Mouse (Mus musculus): Measurements from ENCODE around the gene Npc2.
A peak's percentile ranks its signal among the peaks of the same experiment; 100 is the strongest.

The Npc2 gene

DNA sequence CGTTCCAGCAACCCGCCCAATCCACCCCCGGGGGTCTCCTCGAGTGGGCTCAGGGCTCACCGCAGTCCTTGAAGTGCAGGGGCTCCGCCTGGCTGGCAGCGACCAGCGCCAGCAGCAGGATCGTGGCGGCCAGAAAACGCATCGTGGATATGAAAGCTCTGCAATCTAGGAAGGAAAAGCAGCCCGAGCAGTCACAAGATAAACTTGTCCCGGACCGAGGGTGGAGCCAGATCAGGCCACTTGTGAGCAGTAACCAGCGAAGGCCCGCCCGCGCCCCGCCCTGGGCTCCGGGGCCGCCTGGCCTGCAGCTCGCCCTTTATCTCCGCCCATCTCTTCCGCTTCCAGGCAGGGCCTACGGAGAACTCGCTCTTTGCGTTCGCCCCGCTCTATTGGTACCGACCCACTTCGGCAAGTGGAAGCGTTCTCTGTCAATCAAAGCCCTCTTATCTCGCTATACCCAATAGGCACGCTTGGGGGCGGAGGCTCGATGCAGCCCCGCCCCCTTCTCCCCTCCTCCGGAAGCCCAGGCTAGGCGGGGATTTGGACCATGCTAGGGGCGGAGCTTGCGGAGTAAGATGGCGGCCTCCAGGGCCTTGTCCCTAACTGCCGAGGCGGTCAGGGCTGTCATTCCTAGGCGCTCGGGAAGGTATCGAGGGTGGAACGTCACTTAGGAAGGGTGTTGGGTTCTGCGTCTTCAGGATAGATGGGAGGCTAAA lies at the start of gene Npc2, which contains the start of gene Isca2:
TSS of gene Npc2 (minus strand) at position 427 of the 716 bp plus-strand sequence.
TSS of gene Isca2 (plus strand) at position 526 of the 716 bp plus-strand sequence.
- peak; percentile 99 for DNase-seq (ENCODE audit: low spot score)

DNA sequence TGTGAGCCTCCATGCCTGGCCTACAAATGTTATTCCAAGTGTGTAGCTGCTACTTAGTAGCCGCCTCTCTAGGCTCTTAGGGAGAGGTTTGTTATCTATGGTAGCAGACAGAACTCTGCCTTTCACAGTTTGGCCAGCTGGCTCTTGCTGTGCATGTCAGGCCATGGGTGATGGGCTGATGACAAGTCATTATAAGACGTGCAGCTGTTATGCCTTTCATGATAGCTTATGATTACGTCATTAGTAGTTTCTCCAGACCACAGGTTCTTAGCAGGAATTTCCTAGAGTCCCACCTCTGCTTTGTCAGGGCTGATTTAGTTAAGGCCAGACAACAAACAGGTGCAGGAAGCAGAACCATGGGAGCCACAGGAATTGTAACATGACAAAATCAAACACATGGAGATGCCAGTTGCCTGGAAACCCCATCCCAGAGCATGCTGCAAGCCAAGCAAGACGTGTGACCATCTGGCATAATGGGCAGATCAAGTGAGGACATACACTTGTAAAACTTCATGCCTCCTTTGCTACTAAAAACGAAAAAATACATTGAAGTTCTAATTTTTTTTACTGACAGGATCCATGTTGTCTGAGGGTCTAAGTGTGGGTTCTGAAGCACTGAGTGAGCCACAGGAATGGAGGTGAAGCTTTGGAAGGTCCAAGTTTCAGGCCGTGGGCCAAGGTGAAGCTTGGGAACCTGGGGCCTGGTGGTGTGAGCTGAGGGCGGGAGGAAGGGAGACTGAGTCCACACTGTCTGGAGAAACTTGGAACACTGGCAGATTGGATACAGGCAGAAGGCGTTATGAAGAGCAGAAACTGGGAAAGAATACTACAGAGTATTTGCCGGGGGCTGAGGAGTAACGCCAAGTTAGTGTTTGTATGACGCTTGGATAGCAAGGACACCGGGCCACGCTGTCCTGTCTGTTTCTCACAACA lies 46.5 kb upstream of the Npc2 start:
- no peak for DNase-seq (ENCODE audit: low spot score)

DNA sequence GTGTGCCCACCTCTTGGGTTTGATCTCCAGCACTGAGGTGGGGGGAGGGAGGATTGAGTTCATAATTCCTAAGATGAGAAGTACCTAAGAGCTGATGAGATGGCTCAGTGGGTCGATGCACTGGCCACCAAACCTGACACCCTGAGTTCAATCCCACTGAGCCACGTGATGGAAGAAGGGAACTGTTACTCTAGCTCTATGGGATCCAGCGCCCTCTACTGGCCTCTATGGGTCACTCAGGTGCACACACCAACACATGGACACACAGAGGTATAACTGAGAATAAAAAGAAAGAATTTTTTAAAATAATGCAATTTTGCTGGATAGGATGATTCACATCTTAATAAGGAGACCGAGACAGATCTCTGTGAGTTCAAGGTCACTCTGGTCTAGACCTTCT lies 45.5 kb upstream of the Npc2 start:
- DNase-seq (ENCODE audit: low spot score): no peak

DNA sequence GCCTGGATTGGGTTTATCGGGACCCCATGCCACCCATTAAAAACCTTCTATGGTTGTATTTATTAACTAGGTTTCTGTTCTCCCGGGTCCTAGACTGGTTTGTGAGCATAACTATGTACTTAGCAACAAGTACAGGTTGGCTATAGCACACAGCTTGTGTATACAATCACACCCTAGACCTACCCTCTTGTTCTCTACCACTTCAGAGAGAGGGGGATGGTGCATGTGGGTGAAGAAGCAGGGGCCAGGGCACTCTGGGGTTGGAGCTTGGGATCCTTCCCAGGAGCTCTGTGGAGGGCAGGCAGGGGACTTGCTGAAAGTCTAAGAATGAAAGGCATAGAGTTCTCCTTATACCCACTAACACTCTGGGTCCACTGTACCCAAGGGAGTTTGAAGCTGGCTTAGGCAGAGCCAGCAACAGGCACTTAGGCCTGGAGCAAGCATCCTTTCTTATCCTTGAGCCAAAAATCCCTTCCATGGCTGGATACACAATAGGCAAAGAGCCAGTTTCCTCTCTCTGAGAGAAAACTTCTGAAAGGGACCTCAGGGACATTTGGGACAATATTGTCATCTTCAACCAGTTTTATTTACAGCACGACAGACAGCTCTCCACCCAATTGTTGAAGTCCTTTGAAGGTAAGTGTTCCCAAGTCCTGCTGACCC lies 41.8 kb upstream of the Npc2 start:
- no peak for DNase-seq (ENCODE audit: low spot score)

DNA sequence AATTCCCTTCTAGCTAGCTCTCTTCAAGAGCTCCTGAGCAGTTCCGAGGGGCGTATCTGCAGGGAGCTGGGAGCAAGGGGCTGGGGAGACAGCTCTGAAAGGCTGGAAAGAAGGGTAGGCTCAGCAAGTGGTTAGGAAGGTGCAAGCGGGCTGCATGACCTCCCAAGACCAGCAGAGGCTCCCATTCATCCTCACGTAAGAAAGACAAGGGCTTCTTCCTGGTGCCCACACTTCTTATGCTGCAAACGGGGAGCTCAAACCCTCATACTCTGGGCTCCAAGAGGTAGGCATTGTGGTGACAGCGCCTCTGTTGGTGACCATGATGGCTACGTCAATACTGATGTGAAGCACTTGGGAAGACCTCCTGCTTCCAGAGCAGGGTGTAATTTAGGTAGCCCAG lies 40.8 kb upstream of the Npc2 start:
- no peak for DNase-seq (ENCODE audit: low spot score)

DNA sequence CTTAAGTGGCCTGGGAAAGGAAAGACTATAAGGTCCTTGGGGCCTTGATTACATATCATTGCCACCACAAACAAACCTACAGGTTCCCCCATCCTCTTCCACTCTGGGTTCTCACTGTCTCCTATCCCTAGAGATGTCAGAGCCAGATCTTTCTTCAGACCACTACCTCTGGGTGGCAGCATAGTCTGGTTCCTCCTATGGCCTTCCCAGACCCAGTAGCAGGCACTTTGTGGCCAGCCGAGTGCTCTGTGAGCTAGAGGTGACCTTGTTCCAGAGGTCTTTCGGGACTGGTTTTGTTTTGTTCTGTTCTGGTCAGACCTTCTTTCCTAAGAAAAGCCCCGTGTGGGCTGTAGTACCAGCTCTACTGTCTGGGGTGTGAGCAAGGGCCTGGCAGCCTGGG lies 39.1 kb upstream of the Npc2 start:
- no peak for DNase-seq (ENCODE audit: low spot score)

DNA sequence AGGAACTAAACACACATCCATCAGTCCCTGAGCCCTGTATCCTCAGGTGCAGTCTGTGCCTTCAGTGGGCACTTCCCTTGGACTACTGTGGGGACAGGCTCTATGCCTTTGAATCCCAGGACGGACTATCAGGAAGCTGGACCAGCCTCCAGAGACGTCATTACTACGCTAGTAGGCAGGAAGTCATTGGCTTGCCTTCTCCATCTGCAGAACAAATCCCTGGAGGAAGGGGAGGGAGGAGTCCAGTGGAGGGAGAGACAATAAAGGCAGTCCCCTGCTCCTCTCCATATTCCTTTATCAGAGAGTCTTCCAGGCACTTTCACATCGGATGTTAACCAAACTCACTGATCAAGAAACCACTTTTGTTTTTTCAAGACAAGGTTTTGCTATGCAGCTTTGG lies 38.6 kb upstream of the Npc2 start:
- no peak for DNase-seq (ENCODE audit: low spot score)

DNA sequence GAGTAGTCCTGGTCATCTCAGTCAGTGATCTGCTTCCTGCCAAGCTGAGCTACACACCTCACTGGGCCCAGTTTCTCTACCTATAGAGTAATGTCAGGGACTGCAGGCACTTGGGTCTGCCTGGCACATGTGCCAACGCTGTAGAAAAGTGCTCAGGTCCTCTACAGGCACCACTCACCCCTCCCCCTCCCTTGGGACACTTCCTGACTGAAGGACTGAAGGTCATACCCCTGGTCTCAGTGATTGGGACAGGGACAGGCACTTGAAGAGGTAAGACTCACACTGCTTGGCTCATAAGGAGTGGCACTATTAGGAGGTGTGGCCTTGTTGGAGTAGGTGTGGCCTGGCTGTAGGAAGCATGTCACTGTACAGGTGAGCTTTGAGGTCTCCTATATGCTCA lies 37.9 kb upstream of the Npc2 start:
- DNase-seq (ENCODE audit: low spot score): no peak

DNA sequence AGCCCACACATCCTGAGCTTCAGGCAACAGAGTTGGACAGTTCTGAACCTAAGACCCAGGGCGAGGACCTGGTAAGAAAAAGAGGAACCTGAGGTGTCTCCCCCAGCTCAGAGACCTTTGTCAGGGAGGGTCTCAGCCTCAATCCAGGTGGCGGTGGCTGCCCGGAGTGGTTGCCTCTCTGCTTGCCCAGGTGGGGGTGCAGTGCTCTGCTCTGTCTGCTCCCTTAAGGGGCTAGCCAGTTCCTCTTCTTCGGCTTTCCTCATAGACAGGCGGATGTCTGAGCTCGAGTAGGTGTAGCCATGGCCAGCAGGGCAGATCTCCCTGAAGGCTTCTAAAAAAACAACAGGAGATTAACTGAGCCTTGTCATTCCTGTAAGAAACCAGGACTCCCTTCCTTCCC lies 36.1 kb upstream of the Npc2 start:
- DNase-seq (ENCODE audit: low spot score): no peak

DNA sequence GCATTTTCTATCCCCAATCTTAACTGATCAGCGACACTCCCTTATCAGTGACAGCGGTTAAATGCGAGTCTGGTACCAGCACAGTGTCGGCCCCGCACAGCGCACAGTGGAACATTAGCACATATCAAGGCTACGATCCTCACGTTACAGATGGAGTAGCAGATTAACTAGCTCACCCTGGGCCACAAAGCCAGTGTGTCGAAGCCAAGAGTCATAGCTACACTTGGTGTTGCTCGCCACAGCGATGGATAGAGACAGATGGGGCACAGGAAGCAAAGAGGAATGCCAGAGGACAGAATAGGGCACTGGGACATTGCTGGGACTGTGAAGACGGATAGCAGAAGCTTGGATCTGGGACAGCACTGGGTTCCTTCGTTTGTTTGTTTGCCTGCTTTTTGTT lies 34.4 kb upstream of the Npc2 start:
- DNase-seq (ENCODE audit: low spot score): no peak

DNA sequence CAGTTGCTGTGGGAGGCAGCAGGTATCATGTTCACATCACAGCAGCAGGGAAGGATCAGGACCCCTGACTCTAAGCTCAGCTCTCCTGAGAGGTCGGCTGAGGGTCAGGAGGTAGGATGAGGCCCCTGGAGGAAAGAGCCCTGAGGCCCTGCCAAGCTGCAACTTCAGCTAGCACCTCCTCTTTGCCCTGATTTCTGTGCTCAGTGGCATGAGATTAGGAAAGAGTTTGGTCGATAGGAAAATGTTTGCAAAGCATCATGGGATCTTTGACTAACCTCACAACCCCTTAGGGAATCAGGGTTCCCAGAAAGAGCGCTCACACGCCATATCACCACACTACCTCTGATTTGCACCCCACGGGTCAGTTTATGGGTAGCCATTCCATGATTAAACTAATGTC lies 33.8 kb upstream of the Npc2 start:
- DNase-seq (ENCODE audit: low spot score): no peak

DNA sequence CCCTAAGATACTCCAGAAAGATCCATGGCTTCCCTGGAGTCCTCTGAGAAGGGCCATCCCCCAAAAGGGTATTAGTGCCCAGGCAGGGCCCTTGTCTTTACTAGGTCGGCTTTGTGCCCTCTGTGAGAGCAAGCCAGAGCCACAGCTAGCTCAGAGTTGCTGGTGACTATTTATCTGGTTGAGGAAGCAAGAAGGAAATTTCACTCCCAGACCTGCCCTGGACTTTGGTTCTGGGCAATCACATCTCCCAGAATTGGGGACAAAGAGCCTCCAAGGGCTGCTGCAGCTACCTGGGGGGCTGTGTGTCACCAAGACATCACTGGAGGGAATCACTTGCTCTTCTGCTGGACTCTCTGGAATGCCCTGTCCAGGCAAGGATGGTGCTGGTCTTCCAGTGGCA lies 33.1 kb upstream of the Npc2 start:
- no peak for DNase-seq (ENCODE audit: low spot score)

DNA sequence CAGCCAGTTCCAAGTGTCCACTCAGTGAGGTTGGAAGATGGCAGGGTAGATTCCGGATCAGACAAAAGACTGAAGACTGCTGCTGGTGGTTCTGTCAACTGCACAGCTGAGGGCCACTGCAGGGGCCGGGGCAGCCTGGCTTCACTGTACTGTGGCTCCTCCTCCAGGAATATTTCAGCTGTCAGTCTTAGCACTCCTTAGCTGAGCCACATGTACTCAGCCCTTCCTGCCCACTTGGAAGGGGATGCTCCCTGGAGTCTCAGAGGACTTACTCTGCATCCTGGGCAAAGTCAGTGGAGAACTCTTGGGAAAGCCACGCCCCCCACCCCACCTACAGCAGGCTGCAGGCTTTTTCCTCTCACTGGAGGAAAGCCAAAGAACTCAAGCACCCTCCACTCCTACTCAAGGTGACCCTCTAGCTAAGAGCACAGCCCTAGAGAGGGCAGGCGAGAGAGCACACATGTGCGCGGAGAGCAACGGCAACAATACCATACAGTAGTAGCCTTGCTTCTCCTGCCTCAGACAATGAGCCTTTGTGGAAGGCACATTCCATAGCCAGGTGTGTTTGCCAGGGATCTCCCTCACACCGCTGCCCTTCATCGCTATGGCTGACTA lies 32.4 kb upstream of the Npc2 start:
- no peak for DNase-seq (ENCODE audit: low spot score)

DNA sequence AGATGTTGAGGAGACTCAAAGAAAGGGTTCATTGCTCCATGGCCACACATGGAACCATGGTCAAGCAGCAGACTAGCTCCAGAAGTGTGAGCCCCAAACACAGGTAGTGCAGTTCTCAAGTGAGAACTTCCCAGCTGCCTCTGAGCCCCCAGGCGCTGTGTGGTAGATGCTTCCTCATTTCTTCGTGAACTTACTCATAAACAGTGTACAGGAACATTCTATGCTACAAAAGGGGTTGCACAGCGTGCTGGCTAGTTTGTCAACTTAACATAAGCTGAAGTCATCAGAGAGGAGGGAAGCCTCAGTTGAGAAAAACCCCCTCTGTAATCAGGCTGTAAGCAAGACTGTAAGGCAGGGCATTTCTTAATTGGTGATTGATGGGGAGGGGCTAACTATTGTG lies 29.7 kb upstream of the Npc2 start:
- no peak for DNase-seq (ENCODE audit: low spot score)

DNA sequence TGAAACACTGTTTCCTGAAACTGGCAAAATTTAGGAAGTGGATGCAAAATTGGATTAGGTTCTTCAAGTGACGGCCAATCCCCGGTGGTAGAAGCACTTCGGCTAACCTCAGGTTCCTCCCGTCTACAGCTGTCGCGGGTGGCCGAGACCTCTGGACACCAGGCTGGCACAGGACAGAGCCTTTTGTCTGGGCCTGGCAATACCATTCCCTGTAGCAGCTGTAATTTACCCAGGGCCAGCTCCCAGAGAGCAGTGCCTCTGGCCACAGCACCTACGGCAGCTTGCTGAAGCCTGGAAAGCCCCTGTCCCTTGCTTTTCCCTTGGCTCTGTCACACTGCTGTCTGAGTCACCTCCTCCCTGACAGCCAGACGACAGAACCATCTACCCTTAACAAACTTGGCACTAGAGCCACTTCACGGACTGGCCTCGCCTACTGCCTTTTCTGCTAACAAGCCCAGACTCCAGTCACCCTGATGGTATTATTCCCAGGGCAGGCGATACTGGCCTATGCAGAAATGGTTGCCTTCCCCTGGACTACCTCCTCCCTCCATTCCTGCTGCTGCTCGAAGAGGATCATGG lies 28.7 kb upstream of the Npc2 start:
- DNase-seq (ENCODE audit: low spot score): no peak

DNA sequence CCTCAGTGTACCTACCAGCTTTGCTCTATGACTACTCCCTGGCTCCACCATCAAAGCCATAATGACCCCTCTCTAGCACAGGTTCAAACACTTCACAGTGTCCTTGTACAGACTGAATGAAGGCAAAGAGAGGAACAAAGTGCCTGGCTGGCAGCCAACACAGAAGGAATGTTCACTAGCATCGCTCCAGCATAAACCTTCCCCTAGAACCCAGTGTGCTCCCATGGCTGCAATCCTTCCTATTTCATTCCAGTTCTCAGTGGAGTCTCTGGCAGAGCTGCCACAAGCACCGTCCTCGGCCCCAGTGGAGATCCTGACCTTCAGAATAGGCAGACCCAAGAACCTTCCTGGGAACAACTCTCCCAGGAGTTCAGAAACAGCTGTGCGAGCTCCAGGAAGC lies 27.5 kb upstream of the Npc2 start:
- no peak for DNase-seq (ENCODE audit: low spot score)

DNA sequence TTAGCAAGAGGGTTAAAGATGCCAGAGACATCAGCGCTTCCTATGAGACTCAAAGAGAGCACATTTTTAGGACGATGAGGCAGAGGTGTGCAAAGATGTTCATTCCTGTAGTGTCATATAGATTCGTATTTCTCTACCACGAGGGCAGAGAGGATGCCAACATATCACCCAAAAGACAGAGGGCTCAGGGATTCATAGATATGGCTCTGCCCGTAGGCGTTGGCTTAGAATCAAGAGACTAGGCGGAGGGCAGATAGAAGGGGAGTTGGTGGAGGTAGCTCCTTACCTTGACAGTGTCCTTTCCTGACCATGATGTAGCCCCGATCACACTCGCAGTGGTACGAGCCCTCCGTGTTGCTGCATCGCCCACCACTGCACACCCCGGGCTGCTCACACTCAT lies 26.1 kb upstream of the Npc2 start:
- DNase-seq (ENCODE audit: low spot score): no peak

DNA sequence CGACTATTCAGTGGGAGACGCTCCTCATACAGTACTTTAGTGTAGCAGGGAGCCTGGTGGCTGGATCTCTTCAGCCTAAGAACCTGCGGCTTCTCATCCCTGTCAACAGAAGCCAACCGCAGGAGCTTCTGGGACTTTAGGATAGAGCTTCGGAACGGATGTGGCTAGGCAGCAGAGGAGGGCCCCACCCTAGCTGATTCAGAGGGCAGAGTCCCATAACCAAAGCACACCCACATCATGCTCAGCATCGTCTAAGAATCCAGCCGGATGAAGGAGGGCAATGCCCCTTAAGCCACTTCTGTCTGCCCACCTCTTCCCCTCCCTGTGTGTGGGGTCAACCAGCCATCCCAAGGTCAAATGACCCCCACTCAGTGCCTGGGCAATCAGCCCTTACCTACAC lies 21.7 kb upstream of the Npc2 start:
- no peak for DNase-seq (ENCODE audit: low spot score)

DNA sequence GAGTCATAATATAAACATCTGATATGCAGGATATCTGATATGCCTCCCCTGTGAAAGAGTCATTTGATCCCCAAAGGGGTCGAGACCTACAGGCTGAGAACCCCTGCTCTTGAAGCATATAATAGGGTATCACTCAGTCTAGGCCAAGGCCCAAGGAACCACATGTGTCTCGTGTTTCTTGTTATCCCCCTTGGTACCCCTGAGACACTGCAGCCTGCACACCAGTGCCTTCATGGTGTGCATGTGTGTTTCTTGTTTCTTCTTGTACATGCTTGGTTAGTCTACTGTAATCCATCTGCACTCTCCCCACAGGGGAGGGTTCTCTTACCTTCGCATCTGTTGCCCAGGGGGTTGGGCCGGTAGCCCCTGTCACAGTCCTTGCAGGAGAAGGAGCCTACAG lies 19.7 kb upstream of the Npc2 start:
- no peak for DNase-seq (ENCODE audit: low spot score)

DNA sequence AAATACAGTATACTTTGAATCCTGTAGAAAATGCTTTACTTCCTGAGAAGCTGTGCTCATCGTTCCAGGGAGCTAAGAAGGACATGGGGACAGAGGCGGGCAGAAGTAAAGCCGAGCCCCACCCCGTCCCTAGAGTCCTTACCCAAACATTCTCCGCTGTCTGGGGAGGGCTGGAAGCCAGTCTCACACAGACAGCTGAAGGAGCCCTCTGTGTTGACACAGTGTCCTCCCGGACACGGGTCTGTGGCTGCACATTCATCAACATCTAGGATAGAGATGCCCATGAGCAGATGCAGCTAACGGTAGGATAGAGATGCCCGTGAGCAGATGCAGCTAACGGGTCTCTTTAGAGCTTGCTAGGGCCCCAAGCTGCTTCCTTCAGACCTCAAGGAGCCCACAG lies 17.9 kb upstream of the Npc2 start:
- no peak for DNase-seq (ENCODE audit: low spot score)

DNA sequence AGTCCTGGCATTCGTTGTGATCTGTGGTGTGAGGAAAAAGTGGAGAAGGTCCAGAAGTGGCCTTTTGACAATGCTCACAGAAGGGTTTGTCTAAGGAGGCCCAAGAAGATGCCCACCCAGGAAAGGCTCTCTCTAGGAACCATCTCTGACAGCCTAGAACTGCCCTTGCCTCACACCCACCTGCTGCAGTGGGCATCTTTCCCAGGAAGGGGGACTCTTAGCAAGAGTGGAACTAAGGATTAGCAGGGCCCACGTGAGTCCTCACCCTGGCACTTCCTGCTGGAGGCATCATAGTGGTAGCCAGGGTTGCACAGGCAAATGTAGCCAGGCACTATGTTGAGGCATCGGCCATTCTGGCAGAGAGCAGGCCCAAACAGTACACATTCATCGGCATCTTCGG lies 13.1 kb upstream of the Npc2 start:
- DNase-seq (ENCODE audit: low spot score): no peak

All from T-cell, adult 2 months (primary cell).